Comparison of ENCODE assay signal across 13 mouse cellular contexts in genomic region chr8:120310063-120310462, GRCm38 (mm10).
A peak's percentile ranks its signal among the peaks of the same experiment; 100 is the strongest.
DNase-seq lines count a peak whose midpoint lies in the region; ATAC-seq and TF ChIP-seq lines count a peak whose summit lies in the region.
"Had no signal": no experiment of that assay in that cellular context is flagged by ENCODE, and none has a peak within 500 bp of the region (broad histone marks: within the 10 kb centered on the region; RNA-seq: fewer than 3 reads in every experiment).

No protein-coding gene starts in this region.

- 25% methylated on average over 5 of the region's 5 CpGs for WGBS in cerebellum, adult 2 months
- WGBS in lung, embryonic 15.5 days = 51% methylated on average over 5 of the region's 5 CpGs
- WGBS in hindbrain, embryonic 16.5 days = 35% methylated on average over 5 of the region's 5 CpGs
- 52% methylated on average over 5 of the region's 5 CpGs for WGBS in midbrain, embryonic 16.5 days

- no peak overlapping the region for H3K27ac ChIP-seq in cerebellum, adult 2 months (ENCODE audit: insufficient read depth, low read length)
- H3K27ac ChIP-seq in lung, embryonic 15.5 days = peak overlapping the region; percentile 61
- H3K27ac ChIP-seq in hindbrain, embryonic 16.5 days (ENCODE audit: low read depth, low read length) = peak overlapping the region; percentile 0; the same call in 1 of the 2 replicates
- 0 out of 2 replicates have a peak overlapping the region, but pooled peaks have one; percentile 56 for H3K27ac ChIP-seq in midbrain, embryonic 16.5 days (ENCODE audit: low read length)

- intact Hi-C loops in left cerebral cortex, postnatal 36 days (cut with DNase I) = no loop called here

- H3K4me3 ChIP-seq in cerebellum, adult 2 months (replicated peaks; ENCODE audit: insufficient read depth, low read depth, low read length) = no peak overlapping the region
- H3K4me3 ChIP-seq in lung, embryonic 15.5 days = no peak overlapping the region
- no peak overlapping the region for H3K4me3 ChIP-seq in hindbrain, embryonic 16.5 days (ENCODE audit: low read length)
- H3K4me3 ChIP-seq in midbrain, embryonic 16.5 days (ENCODE audit: low read depth, low read length) = no peak overlapping the region
- H3K4me3 ChIP-seq: myocyte had no signal

- no peaks in the 10 kb centered on the region for H3K36me3 ChIP-seq in lung, embryonic 15.5 days
- H3K36me3 ChIP-seq in hindbrain, embryonic 16.5 days (ENCODE audit: control insufficient read depth, insufficient read depth, low read length) = no peaks in the 10 kb centered on the region
- no peaks in the 10 kb centered on the region for H3K36me3 ChIP-seq in midbrain, embryonic 16.5 days (ENCODE audit: control insufficient read depth, insufficient read depth, low read length)

- H3K4me2 ChIP-seq in lung, embryonic 15.5 days = no peak overlapping the region
- no peak overlapping the region for H3K4me2 ChIP-seq in hindbrain, embryonic 16.5 days (ENCODE audit: low read length)
- no peak overlapping the region for H3K4me2 ChIP-seq in midbrain, embryonic 16.5 days (ENCODE audit: low read length)

- peak; percentile 64 to 71 for DNase-seq in cerebellum, postnatal 14 days
- DNase-seq in cerebellum, adult 2 months = no peak
- no peak for DNase-seq in lung, postnatal 14 days
- no peak for DNase-seq in kidney, postnatal 4 days
- no peak for DNase-seq in left cerebral cortex, postnatal 36 days (ENCODE audit: low spot score in 2 of 2)
- DNase-seq: adrenal gland, postnatal 25 days; kidney, adult 2 months; kidney, postnatal 36 days; lung, adult 2 months had no signal

- no peak overlapping the region for H3K9ac ChIP-seq in lung, embryonic 15.5 days
- H3K9ac ChIP-seq in hindbrain, embryonic 16.5 days (ENCODE audit: low read depth, low read length) = no peak overlapping the region
- no peak overlapping the region for H3K9ac ChIP-seq in midbrain, embryonic 16.5 days (ENCODE audit: low read depth, low read length)

- H3K4me1 ChIP-seq in cerebellum, adult 2 months (ENCODE audit: control insufficient read depth, insufficient read depth, low read length) = peaks cover 49% of the 10 kb centered on the region
- H3K4me1 ChIP-seq in lung, embryonic 15.5 days = peaks cover 40% of the 10 kb centered on the region
- H3K4me1 ChIP-seq in hindbrain, embryonic 16.5 days (ENCODE audit: control insufficient read depth, insufficient read depth, low read depth, low read length) = peaks cover 37% of the 10 kb centered on the region
- H3K4me1 ChIP-seq in midbrain, embryonic 16.5 days (ENCODE audit: control insufficient read depth, insufficient read depth, low read length) = peaks cover 30% of the 10 kb centered on the region

- no peak for TF ChIP-seq CTCF in cerebellum, adult 2 months (IDR thresholded peaks at IDR 0.05; ENCODE audit: borderline replicate concordance, insufficient read depth, low read depth, low read length)

- no peak for ATAC-seq in lung, embryonic 15.5 days (ENCODE audit: borderline replicate concordance, extremely low read depth, low FRiP score, low TSS enrichment)
- ATAC-seq in hindbrain, embryonic 16.5 days = no peak
- ATAC-seq in midbrain, embryonic 16.5 days = no peak

- TF ChIP-seq POLR2A in cerebellum, adult 2 months (IDR thresholded peaks at IDR 0.05; ENCODE audit: borderline replicate concordance, insufficient read depth, low read length) = no peak

- H3K27me3 ChIP-seq in cerebellum, adult 2 months (ENCODE audit: control insufficient read depth, insufficient read depth, low read length) = no peaks in the 10 kb centered on the region
- 0 out of 2 replicates have a peak, but pooled peaks cover 8% of the 10 kb centered on the region for H3K27me3 ChIP-seq in lung, embryonic 15.5 days
- no peaks in the 10 kb centered on the region; the same call in 1 of the 2 replicates for H3K27me3 ChIP-seq in hindbrain, embryonic 16.5 days (replicated peaks; ENCODE audit: control insufficient read depth, insufficient read depth, low read length)
- H3K27me3 ChIP-seq in midbrain, embryonic 16.5 days (ENCODE audit: control insufficient read depth, insufficient read depth, low read depth, low read length) = no peaks in the 10 kb centered on the region

- H3K9me3 ChIP-seq in lung, embryonic 15.5 days = no peaks in the 10 kb centered on the region
- no peaks in the 10 kb centered on the region for H3K9me3 ChIP-seq in hindbrain, embryonic 16.5 days (ENCODE audit: control insufficient read depth, low read length)
- H3K9me3 ChIP-seq in midbrain, embryonic 16.5 days (replicated peaks; ENCODE audit: control insufficient read depth, low read length, poor library complexity, severe bottlenecking) = no peaks in the 10 kb centered on the region

Comparison
In these comparisons a context has a peak if more than half of its experiments do, and no peak if none do; other contexts are left out.
1. DNase-seq: peak in cerebellum, postnatal 14 days (2 of 2); none in cerebellum, adult 2 months (0 of 2), lung, postnatal 14 days (single experiment), kidney, postnatal 4 days (0 of 2) and left cerebral cortex, postnatal 36 days (0 of 2).